Mouse (Mus musculus): Measurements from ENCODE around the gene Hsd17b13. TPM values are rescaled to one million over a fixed set of nuclear protein-coding genes. Genes with fewer than 3 reads are reported as not detected.
"Not testable (repeated sequence)": the region's sequence is repeated elsewhere in the genome, so short reads cannot be mapped to it uniquely, and the experiment has no call there.

Hsd17b13 gene
- polyA plus RNA-seq, 1 experiment from 2014 or later: not detected

DNA sequence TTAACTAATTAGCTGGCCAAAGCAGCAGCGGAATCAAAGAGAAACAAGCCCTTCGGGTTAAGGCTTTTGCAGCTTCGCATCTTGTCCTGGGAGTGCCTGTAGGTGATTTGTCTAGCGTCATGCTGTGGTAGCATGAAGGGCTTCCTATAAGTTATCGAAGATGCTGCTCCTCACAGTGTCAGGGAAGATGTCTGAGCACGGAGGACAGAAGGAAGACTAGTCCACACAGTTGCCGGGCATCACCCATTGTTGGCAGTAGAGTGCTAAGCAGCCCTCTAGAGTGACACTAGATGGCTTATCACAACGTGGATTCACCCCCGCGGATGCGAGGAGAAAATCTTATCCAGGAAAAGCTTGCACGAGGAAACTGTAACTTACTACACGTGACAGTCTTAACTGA is 4.4 kb downstream of the Hsd17b13 start:
- no peak overlapping the region for H3K4me3 ChIP-seq (ENCODE audit: low read depth, low read length)
- H3K4me1 ChIP-seq (ENCODE audit: control insufficient read depth, insufficient read depth, low read length): no peaks in the 10 kb centered on the region
- H3K4me2 ChIP-seq (ENCODE audit: low read depth, severe bottlenecking): no peak overlapping the region
- ATAC-seq (ENCODE audit: insufficient number of reproducible peaks, low FRiP score, low TSS enrichment, low read depth) (no peak), DNase-seq (ENCODE audit: low spot score) (no peak)
- H3K27ac ChIP-seq (replicated peaks; ENCODE audit: low read depth, low read length): no peak overlapping the region
- WGBS: 74% methylated on average over 13 of the region's 13 CpGs
- H3K27me3 ChIP-seq (ENCODE audit: control insufficient read depth, insufficient read depth, low read length): no peaks in the 10 kb centered on the region
- H3K9me3 ChIP-seq (ENCODE audit: control insufficient read depth, low read length): no peaks in the 10 kb centered on the region
- H3K9ac ChIP-seq (ENCODE audit: low read length): no peak overlapping the region
- no peaks in the 10 kb centered on the region for H3K36me3 ChIP-seq (ENCODE audit: control insufficient read depth, insufficient read depth, low read length)

DNA sequence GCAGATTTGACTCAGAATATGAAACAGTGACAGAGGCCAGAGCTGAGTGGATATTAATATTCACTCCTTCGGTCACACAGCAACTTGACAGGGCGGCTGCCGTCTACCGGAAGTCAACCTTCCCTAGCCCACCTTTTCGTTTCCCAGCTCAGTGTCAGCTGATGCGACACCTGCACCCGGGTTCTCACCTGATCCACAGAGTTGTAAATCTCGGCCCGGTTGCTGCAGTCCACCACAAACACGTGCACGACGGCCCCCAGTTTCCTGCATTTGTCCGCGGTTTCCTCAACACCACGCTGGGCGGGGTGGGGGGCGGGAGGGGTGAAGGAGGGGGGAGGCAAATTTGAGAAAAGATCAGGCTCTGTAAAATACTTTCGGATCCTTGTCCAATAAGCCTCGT is 4.8 kb downstream of the Hsd17b13 start:
- H3K9ac ChIP-seq (ENCODE audit: low read length): no peak overlapping the region
- 58% methylated on average over 19 of the region's 19 CpGs for WGBS
- DNase-seq (ENCODE audit: low spot score) (peak; percentile 23), ATAC-seq (ENCODE audit: insufficient number of reproducible peaks, low FRiP score, low TSS enrichment, low read depth) (no peak)
- H3K9me3 ChIP-seq (ENCODE audit: control insufficient read depth, low read length): no peaks in the 10 kb centered on the region
- no peaks in the 10 kb centered on the region for H3K36me3 ChIP-seq (ENCODE audit: control insufficient read depth, insufficient read depth, low read length)
- H3K27me3 ChIP-seq (ENCODE audit: control insufficient read depth, insufficient read depth, low read length): no peaks in the 10 kb centered on the region
- no peak overlapping the region for H3K4me3 ChIP-seq (ENCODE audit: low read depth, low read length)
- no peak overlapping the region for H3K27ac ChIP-seq (replicated peaks; ENCODE audit: low read depth, low read length)
- H3K4me1 ChIP-seq (ENCODE audit: control insufficient read depth, insufficient read depth, low read length): no peaks in the 10 kb centered on the region
- peak overlapping the region; percentile 24; the same call in 1 of the 2 replicates for H3K4me2 ChIP-seq (ENCODE audit: low read depth, severe bottlenecking)

DNA sequence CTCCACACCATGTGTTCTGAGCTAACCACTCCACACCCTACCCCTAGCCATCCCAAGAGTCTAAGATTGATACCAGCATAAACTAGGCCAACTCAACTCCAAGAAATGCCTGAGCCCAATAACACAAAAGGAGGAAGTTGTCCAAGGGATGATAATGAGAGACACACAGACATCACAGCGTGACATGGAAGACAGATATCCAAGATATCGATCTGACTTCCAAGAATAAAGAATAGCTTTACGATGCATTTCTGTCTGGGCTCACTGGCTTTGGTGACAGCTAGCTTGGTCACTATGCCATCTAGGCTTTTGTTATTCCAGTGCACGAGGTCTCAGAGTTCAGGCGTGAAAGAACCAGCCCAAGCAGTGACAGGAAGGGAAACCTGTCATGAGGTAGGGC is 6.2 kb downstream of the Hsd17b13 start:
- H3K9ac ChIP-seq (ENCODE audit: low read length): no peak overlapping the region
- no peaks in the 10 kb centered on the region for H3K4me1 ChIP-seq (ENCODE audit: control insufficient read depth, insufficient read depth, low read length)
- DNase-seq (ENCODE audit: low spot score) (no peak), ATAC-seq (ENCODE audit: insufficient number of reproducible peaks, low FRiP score, low TSS enrichment, low read depth) (no peak)
- H3K27ac ChIP-seq (replicated peaks; ENCODE audit: low read depth, low read length): no peak overlapping the region
- H3K36me3 ChIP-seq (ENCODE audit: control insufficient read depth, insufficient read depth, low read length): no peaks in the 10 kb centered on the region
- no peaks in the 10 kb centered on the region for H3K9me3 ChIP-seq (ENCODE audit: control insufficient read depth, low read length)
- no peak overlapping the region for H3K4me3 ChIP-seq (ENCODE audit: low read depth, low read length)
- WGBS: 77% methylated on average over 5 of the region's 5 CpGs
- H3K4me2 ChIP-seq (ENCODE audit: low read depth, severe bottlenecking): no peak overlapping the region
- no peaks in the 10 kb centered on the region for H3K27me3 ChIP-seq (ENCODE audit: control insufficient read depth, insufficient read depth, low read length)

DNA sequence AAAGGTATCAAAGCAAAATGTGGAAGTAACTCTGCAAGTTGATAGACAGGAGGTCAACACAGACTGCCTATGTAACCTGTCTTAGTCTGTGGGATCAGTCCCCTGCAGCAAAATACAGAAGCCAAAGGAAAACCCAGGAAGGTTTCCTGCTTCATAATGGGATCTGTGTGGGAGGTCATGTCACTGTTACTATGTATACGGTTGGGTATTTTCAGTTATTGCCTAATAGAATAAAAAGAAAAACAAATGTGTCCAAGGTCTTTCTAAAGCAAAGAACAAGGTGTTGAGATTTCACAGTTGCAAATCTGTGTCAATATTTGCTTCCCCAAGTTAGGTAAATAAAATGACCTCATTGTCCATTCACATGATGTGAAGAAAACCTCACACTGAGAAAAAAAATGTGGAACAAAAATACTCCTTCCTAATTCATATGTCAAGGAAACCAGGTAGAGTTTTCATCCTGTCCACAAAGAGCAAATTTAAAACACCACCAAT is 14.2 kb downstream of the Hsd17b13 start:
- Histone ChIP-seq H3K9ac (ENCODE audit: low read length) (no peak overlapping the region), H3K4me3 (ENCODE audit: low read depth, low read length) (no peak overlapping the region), H3K9me3 (ENCODE audit: control insufficient read depth, low read length) (no peaks in the 10 kb centered on the region), H3K4me2 (ENCODE audit: low read depth, severe bottlenecking) (no peak overlapping the region), H3K27ac (replicated peaks; ENCODE audit: low read depth, low read length) (no peak overlapping the region), H3K36me3 (ENCODE audit: control insufficient read depth, insufficient read depth, low read length) (no peaks in the 10 kb centered on the region), H3K27me3 (ENCODE audit: control insufficient read depth, insufficient read depth, low read length) (no peaks in the 10 kb centered on the region), H3K4me1 (ENCODE audit: control insufficient read depth, insufficient read depth, low read length) (no peaks in the 10 kb centered on the region)
- ATAC-seq (ENCODE audit: insufficient number of reproducible peaks, low FRiP score, low TSS enrichment, low read depth): no peak
- no peak for DNase-seq (ENCODE audit: low spot score)
- WGBS: 91% methylated on average over 1 of the region's 1 CpGs

DNA sequence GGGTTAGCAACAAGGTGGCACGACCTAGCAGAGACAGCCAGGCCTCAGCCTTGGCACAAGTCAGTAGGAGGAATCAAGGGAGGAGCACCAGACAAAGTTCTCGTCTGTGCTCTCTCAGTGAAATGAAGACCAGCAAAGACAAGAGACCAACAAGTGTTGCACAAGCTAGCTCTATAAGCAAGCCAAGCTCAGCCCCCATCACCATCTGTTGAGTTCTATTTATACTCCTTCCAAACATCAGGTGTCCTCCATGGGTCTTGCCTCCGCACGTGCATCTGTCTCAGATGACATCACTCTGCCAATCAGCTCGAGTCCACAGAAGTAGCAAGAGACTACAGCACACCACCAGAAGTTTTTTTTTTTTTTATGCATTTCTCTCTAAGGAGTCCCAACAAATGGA is 22.6 kb downstream of the Hsd17b13 start:
- H3K4me1 ChIP-seq (ENCODE audit: control insufficient read depth, insufficient read depth, low read length): no peaks in the 10 kb centered on the region

DNA sequence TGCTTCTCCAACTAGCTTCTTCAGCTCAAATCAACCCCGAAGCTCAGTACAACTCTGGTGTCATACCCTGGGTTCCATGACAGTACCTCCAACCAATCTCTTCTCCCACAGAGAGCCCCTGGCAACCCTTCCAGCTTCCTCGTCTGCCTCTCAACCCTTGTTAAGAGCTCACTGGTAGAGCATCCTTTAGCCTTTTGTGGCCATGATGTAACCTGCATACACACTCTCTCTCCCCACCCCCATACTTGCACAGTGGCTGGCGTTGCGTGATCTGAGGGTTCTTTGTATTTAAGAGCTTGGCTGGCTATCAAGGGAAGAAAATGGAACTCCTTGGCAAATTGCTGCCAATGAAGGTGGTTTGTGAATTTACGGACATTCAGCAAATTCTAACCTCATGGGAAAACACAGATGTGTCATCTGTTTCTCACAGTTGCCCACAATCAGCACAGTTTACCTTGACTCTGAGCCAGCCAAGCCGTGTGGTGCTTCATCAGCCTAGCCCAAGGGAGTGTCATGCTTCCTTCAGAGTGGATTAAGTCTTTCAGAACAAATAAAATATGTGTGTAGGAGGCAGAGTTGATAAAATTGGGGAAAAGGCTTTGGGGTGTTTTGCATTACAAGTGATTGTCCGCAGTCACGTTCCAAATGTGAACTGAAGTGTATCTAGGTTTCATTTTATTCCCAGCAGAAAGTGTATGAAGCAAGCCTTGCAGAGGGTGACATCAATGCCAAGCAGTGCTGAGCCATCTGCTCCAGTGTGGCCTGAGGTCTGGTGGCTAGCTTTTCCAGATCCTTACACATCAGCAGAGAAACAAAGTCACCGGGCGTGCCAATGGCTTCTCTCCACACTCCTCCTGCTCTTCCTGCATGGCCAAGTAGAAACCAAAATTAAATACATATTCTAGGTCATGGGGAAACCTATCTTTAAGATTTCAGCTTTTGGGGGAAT is 23.8 kb downstream of the Hsd17b13 start:
- no peak overlapping the region for H3K4me2 ChIP-seq (ENCODE audit: low read depth, severe bottlenecking)
- no peak for ATAC-seq (ENCODE audit: insufficient number of reproducible peaks, low FRiP score, low TSS enrichment, low read depth)
- H3K27ac ChIP-seq (replicated peaks; ENCODE audit: low read depth, low read length): no peak overlapping the region
- no peaks in the 10 kb centered on the region for H3K4me1 ChIP-seq (ENCODE audit: control insufficient read depth, insufficient read depth, low read length)
- no peaks in the 10 kb centered on the region for H3K9me3 ChIP-seq (ENCODE audit: control insufficient read depth, low read length)
- no peaks in the 10 kb centered on the region for H3K36me3 ChIP-seq (ENCODE audit: control insufficient read depth, insufficient read depth, low read length)
- no peak for DNase-seq (ENCODE audit: low spot score)
- H3K9ac ChIP-seq (ENCODE audit: low read length): no peak overlapping the region
- H3K4me3 ChIP-seq (ENCODE audit: low read depth, low read length): no peak overlapping the region
- 91% methylated on average over 10 of the region's 10 CpGs for WGBS
- no peaks in the 10 kb centered on the region for H3K27me3 ChIP-seq (ENCODE audit: control insufficient read depth, insufficient read depth, low read length)

More for the DNA sequence above, 22.6 kb downstream of the Hsd17b13 start:
- H3K9ac ChIP-seq (ENCODE audit: low read length): no peak overlapping the region
- no peak for ATAC-seq (ENCODE audit: insufficient number of reproducible peaks, low FRiP score, low TSS enrichment, low read depth)
- no peak overlapping the region for H3K4me3 ChIP-seq (ENCODE audit: low read depth, low read length)
- H3K36me3 ChIP-seq (ENCODE audit: control insufficient read depth, insufficient read depth, low read length): no peaks in the 10 kb centered on the region
- H3K4me2 ChIP-seq (ENCODE audit: low read depth, severe bottlenecking): no peak overlapping the region
- DNase-seq (ENCODE audit: low spot score): no peak
- H3K9me3 ChIP-seq (ENCODE audit: control insufficient read depth, low read length): no peaks in the 10 kb centered on the region
- WGBS: 77% methylated on average over 5 of the region's 5 CpGs
- H3K27me3 ChIP-seq (ENCODE audit: control insufficient read depth, insufficient read depth, low read length): no peaks in the 10 kb centered on the region
- H3K27ac ChIP-seq (replicated peaks; ENCODE audit: low read depth, low read length): no peak overlapping the region

DNA sequence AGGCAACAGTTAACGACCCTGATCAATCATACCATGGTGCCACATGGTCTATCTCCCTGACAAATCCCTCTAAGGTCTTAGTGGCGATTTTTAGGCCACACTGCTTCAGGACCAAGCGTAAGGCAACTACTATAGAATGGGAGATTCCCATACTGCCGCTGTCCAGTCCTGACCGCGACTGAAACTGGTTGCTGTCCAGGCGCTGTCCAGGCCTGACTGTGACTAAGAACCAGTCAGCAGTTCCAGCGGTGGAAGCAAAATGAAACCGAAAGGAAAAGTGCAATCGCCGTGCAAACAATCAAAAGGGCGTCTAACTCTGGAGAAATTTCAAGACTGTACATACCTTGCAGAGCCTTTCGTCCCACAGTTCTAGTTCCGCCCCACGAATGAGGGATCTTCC is 27.1 kb downstream of the Hsd17b13 start:
- H3K4me3 ChIP-seq (ENCODE audit: low read depth, low read length); H3K9me3 ChIP-seq (ENCODE audit: control insufficient read depth, low read length); H3K9ac ChIP-seq (ENCODE audit: low read length); H3K36me3 ChIP-seq (ENCODE audit: control insufficient read depth, insufficient read depth, low read length); H3K4me1 ChIP-seq (ENCODE audit: control insufficient read depth, insufficient read depth, low read length); ATAC-seq (ENCODE audit: insufficient number of reproducible peaks, low FRiP score, low TSS enrichment, low read depth); H3K4me2 ChIP-seq (ENCODE audit: low read depth, severe bottlenecking); H3K27me3 ChIP-seq (ENCODE audit: control insufficient read depth, insufficient read depth, low read length); H3K27ac ChIP-seq (replicated peaks; ENCODE audit: low read depth, low read length); DNase-seq (ENCODE audit: low spot score): not testable (repeated sequence)
- 92% methylated on average over 15 of the region's 15 CpGs for WGBS

DNA sequence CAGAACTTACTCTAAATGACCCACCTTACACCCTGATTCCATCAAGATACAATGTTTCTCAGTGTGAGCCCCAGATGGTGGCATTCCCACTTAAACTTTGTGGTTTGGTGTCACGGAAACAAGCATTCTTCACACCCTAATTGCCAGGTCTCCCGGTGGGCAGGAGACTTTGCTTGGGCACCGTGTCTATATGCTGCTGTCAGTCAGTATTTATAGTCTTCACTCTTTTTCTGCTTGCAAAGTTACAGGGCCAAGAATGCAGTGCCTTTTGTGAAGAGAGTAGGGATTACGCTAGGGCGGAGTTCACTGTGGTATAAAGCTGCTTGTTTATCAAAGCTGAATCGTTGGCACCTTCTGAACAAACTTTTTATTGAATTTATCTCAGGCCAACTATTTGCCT is 34.0 kb downstream of the Hsd17b13 start:
- no peaks in the 10 kb centered on the region for H3K9me3 ChIP-seq (ENCODE audit: control insufficient read depth, low read length)
- no peak overlapping the region for H3K4me2 ChIP-seq (ENCODE audit: low read depth, severe bottlenecking)
- WGBS: 46% methylated on average over 6 of the region's 6 CpGs
- no peak for ATAC-seq (ENCODE audit: insufficient number of reproducible peaks, low FRiP score, low TSS enrichment, low read depth)
- no peaks in the 10 kb centered on the region for H3K27me3 ChIP-seq (ENCODE audit: control insufficient read depth, insufficient read depth, low read length)
- no peak overlapping the region for H3K9ac ChIP-seq (ENCODE audit: low read length)
- 0 out of 2 replicates have a peak, but pooled peaks cover 2% of the 10 kb centered on the region for H3K4me1 ChIP-seq (ENCODE audit: control insufficient read depth, insufficient read depth, low read length)
- H3K4me3 ChIP-seq (ENCODE audit: low read depth, low read length): no peak overlapping the region
- H3K36me3 ChIP-seq (ENCODE audit: control insufficient read depth, insufficient read depth, low read length): no peaks in the 10 kb centered on the region
- DNase-seq (ENCODE audit: low spot score): no peak
- no peak overlapping the region for H3K27ac ChIP-seq (replicated peaks; ENCODE audit: low read depth, low read length)

Data from limb, embryonic 11.5 days (tissue).